Mouse (Mus musculus) midbrain, embryonic 16.5 days (tissue): ENCODE measurements around the gene Uimc1. TPM values are rescaled to one million over a fixed set of nuclear protein-coding genes. Genes with fewer than 3 reads are reported as not detected.

Source experiments
- ATAC-seq: fragments of 200-750 bp; cut with Nextera tagmentation; 2 replicates; pipeline ENCODE4 v1.8.0; 2017; ENCODE audit warnings: moderate TSS enrichment
- H3K27ac ChIP-seq: fragments of 300-500 bp; sonication (generic); 2 replicates; pipeline ENCODE4 v1.5.1; 2014; ENCODE audit warnings: mild to moderate bottlenecking, low read length, mixed read lengths
- H3K27me3 ChIP-seq: fragments of 300-500 bp; sonication (generic); 2 replicates; pipeline ENCODE4 v1.6.1; 2014; ENCODE audit warnings: low read depth, low read length, mixed read lengths; ENCODE audit not compliant: control insufficient read depth, insufficient read depth
- H3K36me3 ChIP-seq: fragments of 300-500 bp; sonication (generic); 2 replicates; pipeline ENCODE4 v1.6.1; 2014; ENCODE audit warnings: mild to moderate bottlenecking, low read length, moderate library complexity, mixed read lengths; ENCODE audit not compliant: control insufficient read depth, insufficient read depth
- H3K4me1 ChIP-seq: fragments of 300-500 bp; sonication (generic); 2 replicates; pipeline ENCODE4 v1.6.1; 2014; ENCODE audit warnings: mild to moderate bottlenecking, low read length, mixed read lengths; ENCODE audit not compliant: control insufficient read depth, insufficient read depth
- H3K4me2 ChIP-seq: fragments of 300-500 bp; sonication (generic); 2 replicates; pipeline ENCODE4 v1.6.1; 2014; ENCODE audit warnings: mild to moderate bottlenecking, low read length, mixed read lengths
- H3K4me3 ChIP-seq: fragments of 300-500 bp; sonication (generic); 2 replicates; pipeline ENCODE4 v1.5.1; 2014; ENCODE audit warnings: low read depth, mild to moderate bottlenecking, low read length, moderate library complexity, mixed read lengths
- H3K9ac ChIP-seq: fragments of 300-500 bp; sonication (generic); 2 replicates; pipeline ENCODE4 v1.6.1; 2014; ENCODE audit warnings: low read depth, low read length, mixed read lengths
- H3K9me3 ChIP-seq: fragments of 300-500 bp; sonication (generic); replicated peaks from 2 replicates; pipeline ENCODE4 v1.6.1; 2014; ENCODE audit warnings: mild to moderate bottlenecking, low read length, mixed read lengths; ENCODE audit not compliant: control insufficient read depth, poor library complexity, severe bottlenecking
- WGBS: fragments of 180-500 bp; shearing (Covaris S2); extraction: QIAGEN DNeasy Blood & Tissue Kit; methylation state at CpG from one replicate; pipeline ENCODE4 v1.1.7; 2014; 5-methylcytosine and 5-hydroxymethylcytosine counted together
- polyA plus RNA-seq: library from polyadenylated mRNA; unstranded; fragments of >200 nt; fragmentation: Nextera tagmentation; extraction: Ambion mirVana; gene quantifications from 2 replicates; pipeline ENCODE4 v1.2.1, GENCODE M21; 2015

The Uimc1 gene
- polyA plus RNA-seq, 1 experiment from 2014 or later = 20.8 TPM

GRCm38 (mm10) chr13:54994576-54994975, 105.5 kb downstream of the Uimc1 start:
- Histone ChIP-seq H3K4me1 (peaks cover 10% of the 10 kb centered on the region), H3K27me3 (no peaks in the 10 kb centered on the region), H3K4me3 (no peak overlapping the region), H3K9ac (no peak overlapping the region), H3K27ac (peak overlapping the region; percentile 5; the same call in 1 of the 2 replicates), H3K36me3 (peaks cover 20% of the 10 kb centered on the region; the same call in 1 of the 2 replicates), H3K9me3 (no peaks in the 10 kb centered on the region), H3K4me2 (no peak overlapping the region)
- 13% methylated on average over 4 of the region's 4 CpGs for WGBS
- ATAC-seq = no peak; the same call in 1 of the 2 replicates

GRCm38 (mm10) chr13:54992215-54992614, 107.9 kb downstream of the Uimc1 start:
- WGBS = 71% methylated on average over 7 of the region's 7 CpGs
- no peaks in the 10 kb centered on the region for H3K27me3 ChIP-seq

GRCm38 (mm10) chr13:54988181-54988760, 111.8 kb downstream of the Uimc1 start:
- Histone ChIP-seq H3K4me2 (no peak overlapping the region), H3K9ac (no peak overlapping the region), H3K4me3 (no peak overlapping the region), H3K27ac (no peak overlapping the region), H3K4me1 (0 out of 2 replicates have a peak, but pooled peaks cover 5% of the 10 kb centered on the region), H3K9me3 (no peaks in the 10 kb centered on the region), H3K27me3 (no peaks in the 10 kb centered on the region), H3K36me3 (0 out of 2 replicates have a peak, but pooled peaks cover 3% of the 10 kb centered on the region)
- no peak for ATAC-seq
- 59% methylated on average over 7 of the region's 7 CpGs for WGBS

More at GRCm38 (mm10) chr13:54992215-54992614, 107.9 kb downstream of the Uimc1 start:
- ATAC-seq = no peak
- Histone ChIP-seq H3K27ac (no peak overlapping the region), H3K4me3 (no peak overlapping the region), H3K36me3 (peaks cover 10% of the 10 kb centered on the region; the same call in 1 of the 2 replicates), H3K9ac (no peak overlapping the region), H3K9me3 (no peaks in the 10 kb centered on the region), H3K4me2 (no peak overlapping the region), H3K4me1 (peaks cover 13% of the 10 kb centered on the region)

- no peak for ATAC-seq
- no peaks in the 10 kb centered on the region for H3K9me3 ChIP-seq
- peak overlapping the region; percentile 52; the same call in 1 of the 2 replicates for H3K9ac ChIP-seq
- WGBS = 53% methylated on average over 9 of the region's 9 CpGs
- 0 out of 2 replicates have a peak, but pooled peaks cover 3% of the 10 kb centered on the region for H3K36me3 ChIP-seq
- no peaks in the 10 kb centered on the region for H3K27me3 ChIP-seq
- peaks cover 6% of the 10 kb centered on the region; the same call in 1 of the 2 replicates for H3K4me1 ChIP-seq
- no peak overlapping the region for H3K4me3 ChIP-seq
- H3K4me2 ChIP-seq = no peak overlapping the region
- no peak overlapping the region for H3K27ac ChIP-seq
Observed at GRCm38 (mm10) chr13:54987405-54987804, 112.7 kb downstream of the Uimc1 start.

GRCm38 (mm10) chr13:54983614-54984013, 116.5 kb downstream of the Uimc1 start:
- no peak for ATAC-seq
- 53% methylated on average over 2 of the region's 2 CpGs for WGBS
- H3K4me1 ChIP-seq = peaks cover 28% of the 10 kb centered on the region
- H3K4me2 ChIP-seq = no peak overlapping the region
- no peak overlapping the region for H3K27ac ChIP-seq
- H3K4me3 ChIP-seq = no peak overlapping the region
- H3K9me3 ChIP-seq = no peaks in the 10 kb centered on the region
- H3K9ac ChIP-seq = no peak overlapping the region
- no peaks in the 10 kb centered on the region; the same call in 1 of the 2 replicates for H3K27me3 ChIP-seq
- no peaks in the 10 kb centered on the region for H3K36me3 ChIP-seq

GRCm38 (mm10) chr13:54983001-54983400, 117.1 kb downstream of the Uimc1 start:
- WGBS = 84% methylated on average over 8 of the region's 8 CpGs
- Histone ChIP-seq H3K9ac (no peak overlapping the region), H3K4me3 (no peak overlapping the region), H3K9me3 (no peaks in the 10 kb centered on the region), H3K27me3 (no peaks in the 10 kb centered on the region; the same call in 1 of the 2 replicates), H3K4me1 (peaks cover 31% of the 10 kb centered on the region), H3K4me2 (no peak overlapping the region), H3K27ac (no peak overlapping the region), H3K36me3 (no peaks in the 10 kb centered on the region)
- ATAC-seq = no peak

GRCm38 (mm10) chr13:54980957-54981356, 119.1 kb downstream of the Uimc1 start:
- 58% methylated on average over 12 of the region's 12 CpGs for WGBS
- H3K9me3 ChIP-seq = no peaks in the 10 kb centered on the region
- peaks cover 29% of the 10 kb centered on the region for H3K4me1 ChIP-seq
- no peak overlapping the region for H3K27ac ChIP-seq
- no peaks in the 10 kb centered on the region for H3K36me3 ChIP-seq
- no peak overlapping the region for H3K4me3 ChIP-seq
- no peaks in the 10 kb centered on the region; the same call in 1 of the 2 replicates for H3K27me3 ChIP-seq
- 0 out of 2 replicates have a peak overlapping the region, but pooled peaks have one; percentile 6 for H3K9ac ChIP-seq
- no peak overlapping the region for H3K4me2 ChIP-seq
- ATAC-seq = no peak

GRCm38 (mm10) chr13:54978804-54979203, 121.3 kb downstream of the Uimc1 start:
- Histone ChIP-seq H3K9ac (0 out of 2 replicates have a peak overlapping the region, but pooled peaks have one; percentile 6), H3K27ac (no peak overlapping the region), H3K4me1 (peaks cover 32% of the 10 kb centered on the region), H3K36me3 (no peaks in the 10 kb centered on the region), H3K27me3 (no peaks in the 10 kb centered on the region; the same call in 1 of the 2 replicates), H3K4me3 (no peak overlapping the region), H3K4me2 (no peak overlapping the region), H3K9me3 (no peaks in the 10 kb centered on the region)
- 37% methylated on average over 8 of the region's 8 CpGs for WGBS
- no peak for ATAC-seq
